Mouse (Mus musculus) MEL (cell line): ENCODE measurements around the gene Gm17067. TPM values are rescaled to one million over a fixed set of nuclear protein-coding genes. Genes with fewer than 3 reads are reported as not detected.
"Not testable (repeated sequence)": the region's sequence is repeated elsewhere in the genome, so short reads cannot be mapped to it uniquely, and the experiment has no call there.

Experiments used
- DNase-seq: peaks from one replicate; pipeline ENCODE4 v3.0.0; 2011; ENCODE audit warnings: low read depth, low spot score
- H3K27ac ChIP-seq: 2 replicates; pipeline ENCODE4 v1.5.1; 2012; ENCODE audit warnings: low read depth, mild to moderate bottlenecking, control low read depth, low read length, moderate library complexity; ENCODE audit not compliant: control insufficient read depth
- H3K27me3 ChIP-seq, 2 experiments: fragments of 150-350 bp in 1 of 2; sonication (generic) in 1 of 2; 2 replicates each; pipeline ENCODE4 v1.6.1; 2012; ENCODE audit warnings: low read length in 2 of 2, mild to moderate bottlenecking in 2 of 2, improper control_type of control experiment in 1 of 2, moderate library complexity in 1 of 2; ENCODE audit not compliant: insufficient read depth in 2 of 2, control insufficient read depth in 1 of 2
- H3K36me3 ChIP-seq, 2 experiments: 2 replicates each; pipeline ENCODE4 v1.6.1; 2012 to 2014; ENCODE audit warnings: low read length in 2 of 2, improper control_type of control experiment in 1 of 2, inconsistent platforms in 1 of 2, mild to moderate bottlenecking in 1 of 2; ENCODE audit not compliant: insufficient read depth in 2 of 2, control insufficient read depth in 1 of 2
- H3K4me1 ChIP-seq, 2 experiments: fragments of 150-350 bp in 1 of 2; sonication (generic) in 1 of 2; 2 replicates each; pipeline ENCODE4 v1.6.1; 2012; ENCODE audit warnings: low read length in 2 of 2, improper control_type of control experiment in 1 of 2, mild to moderate bottlenecking in 1 of 2; ENCODE audit not compliant: insufficient read depth in 2 of 2, control insufficient read depth in 1 of 2
- H3K4me3 ChIP-seq, 2 experiments: fragments of 150-350 bp in 1 of 2; sonication (generic) in 1 of 2; 2 replicates each; pipeline ENCODE4 v1.5.1; 2012; ENCODE audit warnings: low read depth in 2 of 2, low read length in 2 of 2, mild to moderate bottlenecking in 2 of 2, moderate library complexity in 2 of 2, control low read depth in 1 of 2, improper control_type of control experiment in 1 of 2; ENCODE audit not compliant: control insufficient read depth in 1 of 2, insufficient read depth in 1 of 2
- H3K79me2 ChIP-seq: 2 replicates; pipeline ENCODE4 v1.6.1; 2012; ENCODE audit warnings: mild to moderate bottlenecking, low read length, moderate library complexity; ENCODE audit not compliant: control insufficient read depth, poor library complexity, insufficient read depth
- H3K9ac ChIP-seq: 2 replicates; pipeline ENCODE4 v1.6.1; 2012; ENCODE audit warnings: low read depth, mild to moderate bottlenecking, control low read depth, low read length, moderate library complexity; ENCODE audit not compliant: control insufficient read depth, poor library complexity, severe bottlenecking
- H3K9me3 ChIP-seq: fragments of 150-350 bp; sonication (generic); replicated peaks from 2 replicates; pipeline ENCODE4 v1.6.1; 2012; ENCODE audit warnings: mild to moderate bottlenecking, low read length, improper control_type of control experiment, moderate library complexity; ENCODE audit not compliant: insufficient read depth
- CTCF ChIP-seq, 3 experiments: IDR thresholded peaks in 2 of 3; conservative IDR thresholded peaks in 1 of 3; 2 replicates each; pipeline ENCODE4 v1.5.1; 2011 to 2012; ENCODE audit warnings: low read length in 3 of 3, low read depth in 2 of 3, mild to moderate bottlenecking in 2 of 3, improper control_type of control experiment in 1 of 3, inconsistent platforms in 1 of 3, mixed read lengths in 1 of 3, moderate library complexity in 1 of 3; ENCODE audit not compliant: control insufficient read depth in 1 of 3, insufficient read depth in 1 of 3, poor library complexity in 1 of 3, severe bottlenecking in 1 of 3
- RAD21 ChIP-seq: IDR thresholded peaks from 2 replicates; pipeline ENCODE4 v1.6.1; 2011; ENCODE audit warnings: mild to moderate bottlenecking, low read depth, low read length, improper control_type of control experiment
- SMC3 ChIP-seq: IDR thresholded peaks from 2 replicates; pipeline ENCODE4 v1.6.1; 2011; ENCODE audit warnings: low read depth, low read length, improper control_type of control experiment
- polyA plus RNA-seq, 2 experiments: library from polyadenylated mRNA; stranded (reverse) in 1 of 2; unstranded in 1 of 2; fragments of >175 nt in 1 of 2; fragments of >200 nt in 1 of 2; gene quantifications; 2 replicates each; pipeline versions ENCODE4 v1.2.1 to v1.2.4; 2012; ENCODE audit warnings: low replicate concordance in 2 of 2, low read depth in 1 of 2; ENCODE audit not compliant: insufficient read length in 2 of 2, insufficient read depth in 1 of 2, missing spikeins in 1 of 2
- total RNA-seq: library from RNA; depleted of rRNA; stranded (reverse); fragments of 300-350 nt; gene quantifications from 2 replicates; pipeline ENCODE4 v1.2.3, GENCODE M21; 2012; rRNA removed

The Gm17067 gene
- total and polyA plus RNA-seq, 3 experiments, result not detected

GRCm38 (mm10) chr7:42660140-42660539 lies 66.7 kb downstream of the Gm17067 start:
- not testable (repeated sequence) for H3K79me2 ChIP-seq, H3K27ac ChIP-seq, H3K36me3 ChIP-seq, H3K27me3 ChIP-seq, H3K9ac ChIP-seq, H3K4me3 ChIP-seq, H3K9me3 ChIP-seq, H3K4me1 ChIP-seq
- DNase-seq, result peak; percentile 14
- TF ChIP-seq RAD21 (peak; percentile 26), SMC3 (peak; percentile 19; the same call in 1 of the 2 replicates), CTCF (IDR thresholded peaks at IDR 0.05 in 2 of 3, conservative IDR thresholded peaks at IDR 0.05 in 1 of 3; ENCODE audit: control insufficient read depth in 1 of 3, insufficient read depth in 1 of 3, low read depth in 2 of 3, low read length in 3 of 3, poor library complexity in 1 of 3, severe bottlenecking in 1 of 3) (peak in 2 of 3 experiments; percentile 18 to 31; a peak in 4 of 6 replicates)

Other genes starting within 250 kb of the Gm17067 start
- 8.5 and 9.7 TPM in 2 replicates for gene Zfp141, start 221.3 kb downstream of the Gm17067 start, total RNA-seq
- 10 to 100 TPM in 1 of 2 experiments, not detected in 1; 13.2 TPM for gene Zfp141, start 221.3 kb downstream of the Gm17067 start, polyA plus RNA-seq
- gene Gm21028, start 148.4 kb downstream of the Gm17067 start, total RNA-seq, result not detected in 2 replicates
- gene Gm21028, start 148.4 kb downstream of the Gm17067 start, polyA plus RNA-seq, result not detected
- gene Zfp977, start 134.5 kb downstream of the Gm17067 start, total RNA-seq, result not detected in 2 replicates
- not detected for gene Zfp977, start 134.5 kb downstream of the Gm17067 start, polyA plus RNA-seq
- not detected in 2 replicates for gene Zfp976, start 84.4 kb downstream of the Gm17067 start, total RNA-seq
- gene Zfp976, start 84.4 kb downstream of the Gm17067 start, polyA plus RNA-seq, result not detected
- not detected in 2 replicates for gene Zfp975, start 34.3 kb downstream of the Gm17067 start, total RNA-seq
- gene Zfp975, start 34.3 kb downstream of the Gm17067 start, polyA plus RNA-seq, result not detected
- gene Vmn2r62, start 66.5 kb upstream of the Gm17067 start, total RNA-seq, result not detected in 2 replicates
- gene Vmn2r62, start 66.5 kb upstream of the Gm17067 start, polyA plus RNA-seq, result not detected
- gene Gm2381, start 140.2 kb upstream of the Gm17067 start, total RNA-seq, result not detected in 2 replicates
- gene Gm2381, start 140.2 kb upstream of the Gm17067 start, polyA plus RNA-seq, result not detected
- not detected in 2 replicates for gene Vmn2r63, start 206.8 kb upstream of the Gm17067 start, total RNA-seq
- under 1 TPM in 1 of 2 experiments, not detected in 1; 0.08 TPM for gene Vmn2r63, start 206.8 kb upstream of the Gm17067 start, polyA plus RNA-seq